Mouse (Mus musculus) embryo, embryonic 10 days (tissue): ENCODE results near the gene Egr4.

Experiments
- DNase-seq: peaks from one replicate; pipeline ENCODE4 v3.0.0-alpha.2; 2015; ENCODE audit warnings: low spot score

Gene Egr4

DNA sequence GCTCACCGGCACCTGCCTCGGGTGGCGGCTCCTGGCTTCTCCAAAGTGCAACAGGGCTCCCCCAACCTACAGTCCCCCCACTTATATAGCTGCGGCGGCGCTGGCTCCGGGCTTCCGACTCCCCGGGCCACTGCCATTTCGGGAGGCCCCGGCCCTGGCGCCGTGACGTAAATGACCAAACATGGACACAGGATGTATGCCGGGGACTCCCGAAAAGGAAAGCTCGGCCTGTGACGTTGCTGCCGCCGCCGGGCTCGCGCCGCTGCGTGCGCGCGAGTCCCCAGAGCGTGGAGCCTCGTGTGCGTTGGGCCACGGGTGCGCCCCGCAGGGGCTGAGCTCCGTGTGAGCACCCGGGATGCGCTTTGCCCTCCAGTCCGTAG, at the start of gene Egr4:
Egr4 (minus strand) TSS at position 59 of the 380 bp plus-strand sequence.
- DNase-seq: peak; percentile 79

- DNase-seq: no peak
Measured at GRCm38 (mm10) chr6:85562374-85562773, 49.0 kb upstream of the Egr4 start.

DNA sequence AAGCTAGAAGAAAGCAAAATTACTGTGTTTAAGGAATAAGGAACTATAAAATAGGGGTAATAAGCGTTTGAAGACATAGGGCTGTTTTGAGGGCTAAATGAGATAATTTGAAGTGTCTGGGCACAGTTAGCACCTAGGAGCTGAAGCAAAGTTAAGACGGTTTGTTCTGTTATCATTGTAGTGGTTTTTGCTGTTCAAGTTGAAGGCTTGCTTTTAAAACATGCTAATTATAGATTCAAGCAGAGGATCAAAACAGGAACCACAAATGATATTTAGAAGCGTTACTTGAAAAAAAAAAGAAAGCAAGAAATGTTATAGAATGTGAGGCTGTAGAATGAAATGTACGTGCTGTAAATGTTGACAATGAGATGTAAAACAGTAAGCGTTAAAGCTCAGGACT, 34.3 kb upstream of the Egr4 start:
- no peak for DNase-seq

- no peak for DNase-seq
Measured at GRCm38 (mm10) chr6:85544251-85544881, 31.0 kb upstream of the Egr4 start.

DNA sequence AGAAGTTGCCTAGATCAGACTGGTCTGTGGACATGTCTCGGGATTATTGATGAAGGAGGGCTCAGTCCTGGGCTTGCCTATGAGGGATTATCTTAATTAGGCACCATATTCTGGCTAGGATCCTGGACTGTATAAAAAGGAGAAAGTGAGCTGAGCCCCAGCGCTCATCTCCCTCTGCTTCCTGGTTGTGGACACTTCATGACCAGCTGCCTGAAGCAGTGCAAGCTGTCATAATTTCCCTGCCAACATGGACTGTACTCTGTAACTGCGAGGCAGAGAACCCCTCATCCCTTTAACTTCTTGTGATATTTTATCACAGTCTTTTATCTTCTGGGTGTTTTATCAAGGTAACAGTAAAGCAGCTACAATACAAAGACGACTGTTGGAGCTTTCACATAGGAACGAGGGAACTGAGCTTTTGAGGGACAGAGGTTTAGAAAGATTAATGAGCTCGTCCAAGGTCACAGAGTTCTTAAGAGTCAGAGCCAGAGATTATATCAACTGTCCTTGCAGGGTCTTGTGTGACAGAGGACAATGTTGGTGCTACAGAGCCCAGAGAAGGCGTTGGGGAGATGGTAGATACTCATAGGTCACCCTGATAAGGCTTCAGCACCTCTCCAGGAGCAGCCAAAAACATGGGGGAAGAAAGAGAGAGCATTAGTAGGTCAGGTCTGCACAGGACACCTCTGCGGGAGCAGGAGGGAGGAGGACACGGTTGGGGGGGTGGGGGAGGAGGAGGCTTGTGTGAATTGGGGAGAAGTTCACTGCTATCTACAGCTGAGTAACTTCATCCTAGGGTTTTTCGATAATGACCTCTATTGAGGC, 30.2 kb upstream of the Egr4 start:
- DNase-seq: no peak

GRCm38 (mm10) chr6:85522825-85523224, 9.4 kb upstream of the Egr4 start:
- DNase-seq: no peak

- DNase-seq: no peak
Measured at GRCm38 (mm10) chr6:85522026-85522425, 8.6 kb upstream of the Egr4 start.

GRCm38 (mm10) chr6:85518091-85518693, 4.8 kb upstream of the Egr4 start:
- DNase-seq: peak; percentile 20

DNA sequence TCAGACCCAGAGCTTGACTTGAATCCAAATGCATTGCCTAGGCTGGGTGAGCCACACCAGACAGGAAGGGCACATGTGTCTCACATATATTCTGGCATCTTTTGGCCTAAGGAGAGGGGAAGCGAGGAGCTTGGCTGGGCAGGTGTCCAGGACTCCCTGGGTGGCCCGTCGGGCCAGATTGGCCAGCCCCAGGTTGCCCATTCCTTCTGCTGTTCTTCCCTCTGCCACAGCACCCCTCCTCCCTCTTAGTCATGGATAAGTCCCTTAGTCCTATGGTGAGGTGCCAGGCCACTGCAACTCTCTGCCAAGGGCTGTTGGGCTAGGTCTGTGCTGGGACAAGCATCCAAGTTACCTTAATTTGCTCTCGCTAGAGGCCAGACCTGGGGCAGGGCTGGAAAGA, 2.6 kb upstream of the Egr4 start:
- no peak for DNase-seq

DNA sequence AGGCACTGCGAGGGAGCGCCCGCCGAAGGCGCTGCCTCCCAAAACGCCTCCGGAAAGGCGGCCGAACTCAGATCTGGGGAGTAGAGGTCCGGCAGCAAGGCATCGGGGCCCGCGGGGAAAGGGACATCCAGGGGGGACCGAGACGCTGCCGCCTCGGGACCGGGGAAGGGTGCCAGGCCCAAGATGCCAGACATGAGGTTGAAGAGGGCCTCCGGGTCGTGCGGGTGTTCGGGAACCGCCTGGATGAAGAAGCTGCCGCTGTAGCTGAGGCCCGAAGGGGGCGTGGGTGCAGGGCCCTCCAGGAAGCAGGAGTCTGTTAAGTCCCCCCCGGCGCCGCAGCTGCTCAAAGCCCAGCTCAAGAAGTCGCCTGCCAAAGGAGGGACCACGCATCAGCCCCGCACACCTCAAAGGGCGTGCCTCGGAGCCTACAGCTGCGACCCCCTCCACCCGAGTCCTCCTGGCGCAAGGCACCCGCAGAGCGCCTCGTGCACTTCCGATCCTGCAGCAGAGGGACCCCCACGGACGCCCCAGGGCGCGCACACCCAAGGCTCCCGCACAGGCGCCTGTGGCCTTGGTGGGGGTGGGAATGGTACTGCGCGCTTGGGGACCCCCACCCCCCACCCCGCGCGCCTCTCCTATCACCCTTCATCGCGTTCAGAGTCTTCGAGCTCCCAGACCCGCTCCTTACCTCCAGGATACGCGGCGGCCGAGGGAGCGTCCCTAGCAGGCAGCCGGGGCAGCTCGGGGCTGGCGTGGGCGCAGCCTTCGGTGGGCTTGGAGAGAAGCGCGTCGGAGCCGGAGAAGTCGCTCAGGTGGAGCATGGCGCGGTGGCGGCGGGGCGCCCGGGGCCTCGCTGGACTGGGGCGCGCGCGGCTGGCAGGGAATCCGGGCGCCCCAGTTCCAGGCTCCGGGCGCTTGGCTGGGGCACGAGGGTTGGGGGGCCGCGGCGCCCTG, 535 bp downstream of the Egr4 start:
- peak; percentile 32 for DNase-seq

GRCm38 (mm10) chr6:85512056-85512440, 1.3 kb downstream of the Egr4 start:
- no peak for DNase-seq

DNA sequence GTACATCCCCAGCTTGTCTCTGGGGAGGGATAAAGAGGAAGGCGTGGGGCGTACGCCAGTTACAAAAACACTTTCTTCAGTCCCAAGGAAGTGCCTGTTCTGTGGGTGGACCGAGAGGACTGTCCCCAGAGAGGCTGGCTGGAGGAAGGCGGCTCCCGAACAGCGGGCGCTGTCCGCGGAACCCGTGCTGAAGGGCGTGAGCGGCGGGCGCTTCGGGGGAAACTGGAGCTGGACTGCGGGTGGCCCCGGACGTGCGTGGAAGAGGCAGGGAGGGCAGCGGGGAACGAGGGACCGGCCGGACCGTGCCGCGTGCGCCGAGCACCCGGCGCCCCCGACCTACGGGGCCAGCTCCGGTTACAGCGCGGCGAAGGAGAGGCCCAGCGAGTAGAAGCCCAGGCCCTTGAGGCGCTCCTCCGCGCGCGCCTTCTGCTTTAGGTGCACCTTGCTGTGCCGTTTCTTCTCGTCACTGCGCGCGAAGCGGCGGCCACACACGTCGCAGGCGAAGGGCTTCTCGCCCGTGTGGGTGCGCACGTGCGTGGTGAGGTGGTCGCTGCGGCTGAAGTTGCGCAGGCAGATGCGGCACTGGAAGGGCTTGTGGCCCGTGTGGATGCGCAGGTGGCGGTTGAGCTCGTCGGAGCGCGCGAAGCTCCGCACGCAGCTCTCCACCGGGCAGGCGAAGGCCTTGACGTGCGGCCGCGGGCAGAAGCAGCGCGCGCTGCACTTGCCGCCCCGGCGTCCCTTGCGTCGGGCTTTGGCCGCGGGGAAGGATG, 1.9 kb downstream of the Egr4 start:
- DNase-seq: peak; percentile 67

- peak; percentile 82 for DNase-seq
Measured at GRCm38 (mm10) chr6:85510476-85510875, 2.9 kb downstream of the Egr4 start.

- no peak for DNase-seq
Measured at GRCm38 (mm10) chr6:85508602-85509001, 4.8 kb downstream of the Egr4 start.

DNA sequence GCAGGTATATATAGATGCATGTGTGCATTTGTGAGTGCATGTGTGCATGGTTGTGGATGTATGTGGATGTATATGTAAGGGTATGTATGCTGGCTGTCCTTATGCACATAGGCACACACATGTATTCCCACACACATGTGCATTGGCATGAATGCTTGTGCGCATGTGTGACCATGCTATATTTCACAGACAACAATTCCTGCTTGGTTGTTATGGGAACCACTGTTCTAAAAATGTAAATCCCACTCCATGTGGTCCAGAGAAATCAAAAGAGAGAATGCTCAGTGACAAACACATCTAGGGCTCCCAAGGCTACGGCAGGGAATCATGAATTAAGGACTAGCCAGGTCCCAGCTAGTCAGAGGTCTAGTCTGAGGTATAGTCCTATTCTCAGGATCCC, 8.5 kb downstream of the Egr4 start:
- DNase-seq: no peak

- DNase-seq: peak; percentile 34
Measured at GRCm38 (mm10) chr6:85502911-85503250, 10.5 kb downstream of the Egr4 start, which contains the start of gene Fbxo41. Gene Fbxo41 (minus strand): TSS chr6:85502994.

DNA sequence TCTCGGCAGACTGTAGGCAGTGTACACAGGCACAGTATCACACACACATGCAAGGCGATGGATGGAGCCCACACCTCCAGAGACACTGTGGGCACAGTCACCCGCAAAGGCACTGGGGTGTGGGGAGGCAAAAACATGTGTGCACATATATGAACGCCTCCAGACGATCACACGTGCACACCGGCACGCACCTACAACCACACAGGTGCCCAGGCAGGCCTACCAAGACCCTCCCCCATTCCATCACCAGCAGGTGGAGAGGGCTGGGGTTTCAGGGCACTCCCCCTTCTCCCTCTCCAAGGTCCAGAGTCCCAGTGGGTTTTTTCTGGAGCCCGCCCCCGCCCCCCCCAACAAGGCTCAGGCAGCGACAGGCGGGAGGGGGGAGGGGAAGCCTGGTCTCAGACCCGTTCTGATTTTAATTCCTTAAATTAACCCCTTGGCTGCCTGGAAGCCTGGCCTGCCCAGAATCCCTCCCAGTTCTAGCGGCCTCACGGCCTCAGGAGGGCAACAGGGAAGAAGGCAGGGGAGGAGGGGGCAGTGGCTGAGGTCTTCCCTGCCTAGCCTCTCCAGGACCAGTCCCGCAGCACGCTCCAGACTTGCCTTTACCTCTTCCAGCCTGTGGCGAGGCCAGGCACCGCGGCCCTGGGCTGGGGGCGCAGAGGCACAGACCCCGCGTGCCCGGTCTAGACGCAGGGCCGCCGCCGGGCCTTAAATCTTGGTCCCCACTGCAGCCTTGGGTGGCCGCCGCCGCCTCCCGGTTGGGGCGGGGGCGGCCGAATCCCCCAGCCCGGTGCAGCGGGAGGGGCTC, 11.1 kb downstream of the Egr4 start:
- DNase-seq: peak; percentile 51

DNA sequence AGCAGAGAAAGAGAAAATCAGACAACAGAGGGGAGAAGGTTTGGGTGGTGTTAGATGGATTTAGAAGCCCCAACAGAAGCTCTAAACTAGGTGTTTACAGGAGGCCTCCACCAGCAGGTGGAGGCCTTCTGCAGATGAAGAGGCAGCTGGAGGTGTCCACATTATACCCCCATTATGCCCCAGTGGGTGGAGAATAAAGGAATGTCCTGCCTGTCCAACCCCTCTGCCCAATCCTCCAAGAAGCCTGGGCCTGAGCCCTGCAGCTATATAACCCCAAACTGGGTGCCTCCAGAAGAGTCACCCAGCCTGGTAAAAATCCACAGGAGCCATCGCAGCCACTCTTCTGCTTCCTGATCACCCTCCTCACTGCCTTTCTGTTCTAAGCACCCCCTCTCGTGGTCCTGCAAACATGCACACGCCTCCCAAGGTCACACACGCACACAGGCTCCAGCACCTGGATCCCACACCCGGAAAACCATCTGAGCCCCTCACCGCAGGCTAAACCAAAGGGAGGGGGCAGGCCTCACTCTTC, 11.8 kb downstream of the Egr4 start:
- no peak for DNase-seq

GRCm38 (mm10) chr6:85500416-85500815, 13.0 kb downstream of the Egr4 start:
- DNase-seq: no peak

DNA sequence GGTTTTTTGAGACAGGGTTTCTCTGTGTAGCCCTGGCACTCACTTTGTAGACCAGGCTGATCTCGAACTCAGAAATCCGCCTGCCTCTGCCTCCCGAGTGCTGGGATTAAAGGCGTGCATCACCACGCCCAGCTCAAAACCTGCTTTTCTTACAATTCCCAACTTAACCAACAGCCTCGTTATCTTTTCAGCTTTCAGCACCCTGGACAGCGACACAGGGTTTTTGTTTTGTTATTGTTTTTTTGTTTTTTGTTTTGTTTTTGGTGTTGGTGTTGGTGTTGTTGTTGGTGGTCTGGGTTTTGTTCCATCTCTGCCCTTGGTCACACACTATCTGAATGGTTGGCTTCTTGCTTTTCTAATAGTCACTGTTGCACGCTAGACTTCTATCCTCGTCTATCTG, 15.2 kb downstream of the Egr4 start:
- DNase-seq: peak; percentile 28
